Mouse (Mus musculus): ENCODE measurements around the gene Itgad. TPM values are rescaled to one million over a fixed set of nuclear protein-coding genes. Genes with fewer than 3 reads are reported as not detected.
A peak's percentile ranks its signal among the peaks of the same experiment; 100 is the strongest.

Itgad gene
- total RNA-seq, 2 experiments from 2014 or later = 1.1 to 1.4 TPM

DNA sequence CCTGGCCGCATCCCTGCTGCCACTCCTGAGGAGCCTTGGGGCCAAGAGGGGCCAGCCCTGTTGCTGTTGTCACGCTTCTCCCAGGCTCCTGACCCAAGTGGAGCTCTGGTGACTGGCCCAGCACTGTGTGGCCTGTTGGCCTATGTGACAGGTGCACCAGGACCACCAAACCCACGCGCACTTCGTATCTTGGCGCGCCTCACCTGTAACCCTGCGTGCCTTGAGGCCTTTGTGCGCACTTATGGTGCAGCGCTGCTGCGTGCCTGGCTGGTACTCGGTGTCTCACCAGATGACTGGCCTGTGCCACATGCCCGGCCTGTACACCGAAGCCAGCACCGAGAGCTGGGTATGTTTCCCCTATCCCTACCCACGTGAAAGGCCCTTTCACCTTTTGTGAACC, 88.2 kb downstream of the Itgad start:
- no peak for DNase-seq (ENCODE audit: low spot score in 2 of 2)

DNA sequence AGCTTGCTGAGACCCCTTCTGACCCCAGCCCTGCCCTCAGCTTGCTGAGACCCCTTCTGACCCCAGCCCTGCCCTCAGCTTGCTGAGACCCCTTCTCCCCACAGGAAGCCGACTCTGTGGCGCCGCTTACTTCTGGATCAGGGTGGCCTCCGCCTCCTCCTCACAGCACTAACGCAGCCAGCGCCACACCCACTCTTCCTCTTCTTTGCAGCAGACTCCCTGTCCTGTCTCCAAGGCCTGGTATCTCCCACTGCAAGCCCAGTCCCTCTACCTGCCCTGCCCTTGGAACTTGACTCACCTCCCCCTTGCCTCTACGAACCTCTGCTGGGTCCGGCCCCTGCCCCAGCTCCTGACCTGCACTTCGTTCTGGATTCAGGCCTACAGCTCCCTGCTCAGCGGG, 89.7 kb downstream of the Itgad start:
- DNase-seq (ENCODE audit: low spot score in 2 of 2) = no peak

DNA sequence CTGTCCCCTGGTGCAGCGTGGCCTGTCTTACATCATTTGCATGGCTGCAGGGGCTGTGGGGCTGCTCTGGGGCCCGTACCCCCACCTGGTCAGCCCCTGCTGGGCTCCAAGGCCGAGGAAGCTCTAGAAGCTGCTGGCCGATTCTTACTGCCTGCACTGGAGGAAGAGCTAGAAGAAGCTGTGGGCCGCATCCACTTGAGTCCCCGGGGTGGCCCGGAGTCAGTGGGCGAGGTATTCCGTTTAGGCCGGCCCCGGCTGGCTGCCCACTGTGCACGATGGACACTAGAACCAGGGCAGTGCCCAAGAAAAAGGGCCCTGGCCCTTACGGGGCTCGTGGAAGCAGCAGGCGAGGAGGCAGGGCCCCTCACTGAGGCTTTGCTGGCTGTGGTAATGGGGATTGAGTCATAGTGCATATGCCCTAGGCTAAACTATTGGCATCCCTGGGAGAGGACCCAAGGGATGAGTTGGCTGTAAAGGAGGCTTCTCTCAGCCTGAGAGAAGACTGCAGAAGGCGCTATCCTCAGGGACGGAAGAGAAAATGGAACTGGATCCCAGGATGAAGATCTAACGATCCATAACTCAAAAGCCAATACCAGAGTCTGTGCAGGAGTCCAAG, 90.3 kb downstream of the Itgad start:
- DNase-seq (ENCODE audit: low spot score in 2 of 2) = no peak

DNA sequence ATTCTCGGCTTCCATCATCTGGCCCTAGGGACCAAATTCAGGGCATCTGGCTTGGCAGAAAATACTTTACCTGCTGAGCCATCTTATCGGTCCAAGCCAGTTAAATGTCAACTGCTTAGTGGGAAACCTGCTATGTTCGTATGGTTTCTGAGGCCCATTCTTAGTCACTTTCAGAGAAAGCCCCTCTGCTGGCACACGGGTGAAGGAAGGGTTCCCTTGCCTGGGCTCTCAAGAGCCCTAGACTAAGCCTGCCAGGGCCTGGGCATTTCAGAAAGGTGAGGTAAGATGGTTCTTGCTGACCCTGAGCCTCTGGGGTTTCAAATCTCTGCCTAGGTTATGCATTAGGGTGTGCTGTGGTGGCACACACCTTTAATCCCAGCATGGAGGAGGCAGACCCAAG, 91.4 kb downstream of the Itgad start:
- no peak for DNase-seq (ENCODE audit: low spot score in 2 of 2)

DNA sequence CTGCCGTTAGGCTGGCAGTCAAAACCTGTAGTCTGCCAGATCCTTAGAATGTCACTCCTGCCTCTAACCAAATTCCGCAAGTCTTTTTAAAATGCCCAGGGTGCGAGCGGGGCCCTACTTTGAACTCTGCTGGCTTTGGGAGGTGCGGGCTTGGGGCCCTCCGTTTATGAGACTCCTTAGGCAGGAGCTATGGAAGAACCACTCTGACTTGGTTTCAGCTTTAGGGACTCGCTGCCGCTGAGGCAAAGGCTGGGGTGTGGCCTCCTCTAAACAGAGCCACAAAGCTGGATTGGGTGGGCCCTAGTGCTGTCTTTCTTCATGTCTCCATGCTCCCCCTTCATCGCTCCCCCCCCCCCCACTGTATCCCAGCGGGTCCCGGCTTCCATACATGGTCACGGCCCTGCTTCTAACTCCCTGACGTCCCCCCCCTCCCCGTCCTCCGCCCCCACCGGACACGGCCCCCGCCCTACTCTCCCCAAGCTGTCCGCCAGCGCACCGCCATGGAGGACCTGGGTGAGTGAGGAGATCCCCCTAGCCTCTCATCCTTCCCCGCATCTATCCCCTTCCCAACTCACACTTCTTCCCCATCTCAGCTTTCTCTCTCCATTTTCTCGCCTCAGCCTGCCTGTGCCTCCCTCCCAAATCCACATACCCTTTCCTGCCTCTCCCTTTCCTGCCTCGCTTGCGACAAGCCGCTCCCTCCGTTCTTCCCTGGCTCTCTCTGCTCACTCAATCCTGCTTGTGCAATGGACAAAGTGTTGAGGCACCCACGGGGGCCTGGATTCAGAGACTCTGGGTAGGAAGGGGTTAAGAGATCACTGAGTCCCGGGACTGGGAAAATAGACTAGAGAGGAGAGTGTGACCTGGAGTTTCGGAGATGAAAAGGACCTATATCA, 92.6 kb downstream of the Itgad start, which contains the start of gene Tgfb1i1:
Gene Tgfb1i1 (plus strand): TSS at position 317 of the 896 bp plus-strand sequence.
- peak in 1 of 2 experiments; percentile 41 for DNase-seq (ENCODE audit: low spot score in 2 of 2)

DNA sequence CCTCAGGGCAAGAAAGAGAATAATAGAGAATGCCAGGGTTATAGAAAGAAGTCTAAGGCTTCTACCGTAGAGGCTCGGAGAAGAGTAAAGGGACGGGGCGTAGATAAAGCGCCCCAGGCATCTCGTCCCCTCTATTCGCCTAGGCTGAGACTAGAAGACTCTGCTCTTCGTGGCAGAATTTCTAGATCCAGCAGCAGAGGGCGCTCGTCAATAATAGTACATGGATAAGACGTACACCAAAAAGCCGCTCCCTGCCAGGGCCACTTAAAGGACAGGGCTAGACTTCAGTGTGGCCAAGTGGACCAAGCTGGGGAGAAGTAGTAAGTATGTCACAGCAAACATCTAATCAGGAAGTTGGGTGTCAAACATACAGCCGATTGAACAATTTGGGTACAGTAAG, 93.3 kb downstream of the Itgad start:
- DNase-seq (ENCODE audit: low spot score in 2 of 2) = peak; percentile 88

DNA sequence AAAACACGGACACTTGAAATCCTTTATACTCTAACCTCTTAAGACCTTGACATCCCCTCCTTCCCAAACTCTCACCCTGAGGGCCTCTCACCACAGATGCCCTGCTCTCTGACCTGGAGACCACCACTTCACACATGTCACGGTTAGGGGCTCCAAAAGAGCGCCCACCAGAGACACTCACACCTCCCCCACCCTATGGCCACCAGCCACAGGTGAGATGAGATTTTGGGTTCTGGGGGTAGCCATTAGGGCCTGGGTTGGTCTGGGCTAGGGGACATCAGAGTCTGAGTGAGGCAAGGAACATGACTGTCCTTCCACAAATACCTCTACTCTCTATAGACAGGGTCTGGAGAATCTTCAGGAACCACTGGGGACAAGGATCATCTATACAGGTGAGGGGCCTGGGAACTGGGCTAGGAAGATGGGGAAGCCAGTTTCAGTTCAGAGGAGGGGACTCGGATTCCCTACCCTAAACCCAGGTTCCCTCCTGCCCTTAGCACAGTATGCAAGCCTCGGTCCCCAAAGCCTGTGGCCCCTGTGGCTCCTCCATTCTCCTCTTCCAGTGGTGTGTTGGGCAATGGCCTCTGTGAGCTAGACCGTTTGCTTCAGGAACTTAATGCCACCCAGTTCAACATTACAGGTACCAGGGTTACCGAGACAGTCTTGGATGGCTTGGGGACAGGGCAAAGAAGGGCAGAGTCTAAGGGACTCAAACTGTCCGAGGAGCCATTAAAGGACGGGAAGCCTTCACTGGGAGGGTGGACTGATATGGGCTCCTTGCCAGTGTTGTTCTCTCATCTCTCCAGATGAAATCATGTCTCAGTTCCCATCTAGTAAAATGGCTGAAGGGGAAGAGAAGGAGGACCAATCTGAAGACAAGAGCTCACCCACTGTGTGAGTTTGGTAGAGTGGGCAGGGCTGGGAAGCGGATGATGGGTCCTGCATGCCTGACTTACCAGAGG, 94.2 kb downstream of the Itgad start:
- DNase-seq (ENCODE audit: low spot score in 2 of 2) = no peak

DNA sequence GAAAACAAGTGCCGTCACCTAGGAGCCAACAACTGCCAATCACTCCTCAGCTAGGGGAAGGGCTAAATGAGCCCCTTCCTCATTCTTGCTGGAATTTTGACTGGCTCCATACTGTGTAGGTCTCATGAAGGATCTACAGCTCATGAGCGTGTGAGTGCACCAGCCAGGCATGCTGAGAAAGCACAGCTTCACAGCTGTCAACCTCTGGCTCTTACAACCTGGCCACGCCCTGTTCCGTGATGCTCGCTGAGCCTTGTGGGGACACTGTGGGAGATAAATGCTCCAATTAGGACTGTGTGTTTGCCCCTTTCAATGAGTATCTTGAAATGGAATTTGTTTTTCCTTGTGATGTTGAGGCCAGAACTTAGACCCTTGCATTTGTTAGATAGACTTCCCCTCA, 95.8 kb downstream of the Itgad start:
- no peak for DNase-seq (ENCODE audit: low spot score in 2 of 2)

DNA sequence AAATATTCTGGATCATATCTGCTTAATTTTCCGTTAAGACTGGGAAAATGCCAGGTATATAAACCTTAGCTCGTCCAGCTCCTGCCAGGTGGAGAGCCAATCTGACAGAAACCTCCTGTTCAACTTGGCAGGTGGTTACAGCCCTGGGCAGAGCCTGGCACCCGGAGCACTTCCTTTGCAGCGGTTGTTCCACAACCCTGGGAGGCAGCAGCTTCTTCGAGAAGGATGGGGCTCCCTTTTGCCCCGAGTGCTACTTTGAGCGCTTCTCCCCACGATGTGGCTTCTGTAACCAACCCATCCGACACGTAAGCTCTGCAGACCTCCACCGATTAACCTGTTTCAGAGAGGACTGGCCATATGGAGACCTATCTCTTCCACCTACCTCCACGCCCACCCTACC, 97.8 kb downstream of the Itgad start:
- DNase-seq (ENCODE audit: low spot score in 2 of 2) = no peak

DNA sequence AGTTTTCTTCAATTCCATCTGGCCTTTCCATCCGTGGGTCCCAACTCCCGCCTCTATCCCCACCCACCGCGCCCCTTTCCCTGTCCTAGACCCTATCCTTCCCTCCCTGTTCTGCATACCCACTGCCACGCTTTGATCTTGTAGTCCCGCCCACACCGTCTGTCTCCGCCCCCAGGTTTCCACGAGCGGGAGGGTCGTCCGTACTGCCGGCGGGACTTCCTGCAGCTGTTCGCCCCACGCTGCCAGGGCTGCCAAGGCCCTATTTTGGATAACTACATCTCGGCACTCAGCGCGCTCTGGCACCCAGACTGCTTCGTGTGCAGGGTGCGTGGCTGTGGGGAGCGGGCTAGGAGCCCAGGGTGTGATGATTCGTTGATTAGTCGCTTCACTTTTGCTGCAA, 98.4 kb downstream of the Itgad start:
- DNase-seq (ENCODE audit: low spot score in 2 of 2) = peak; percentile 69 to 75

DNA sequence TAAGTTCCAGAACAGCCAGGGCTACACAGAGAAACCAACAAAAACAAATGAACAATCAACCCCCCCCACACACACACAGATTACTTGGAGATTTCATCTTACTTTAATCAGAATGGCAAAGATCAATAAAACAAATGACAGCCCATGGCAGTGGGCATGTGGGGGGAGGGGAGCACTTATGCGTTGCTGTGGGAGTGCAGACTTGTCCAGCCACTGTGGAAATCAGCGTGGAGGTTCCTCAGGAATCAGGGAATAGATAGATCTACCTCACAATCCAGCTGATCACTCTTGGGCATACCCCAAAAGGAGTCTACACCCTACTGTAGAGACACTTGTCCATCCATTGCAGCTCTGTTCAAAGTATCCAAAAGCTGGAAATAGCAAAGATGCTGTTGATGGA, 100.8 kb downstream of the Itgad start:
- no peak for DNase-seq (ENCODE audit: low spot score in 2 of 2)

DNA sequence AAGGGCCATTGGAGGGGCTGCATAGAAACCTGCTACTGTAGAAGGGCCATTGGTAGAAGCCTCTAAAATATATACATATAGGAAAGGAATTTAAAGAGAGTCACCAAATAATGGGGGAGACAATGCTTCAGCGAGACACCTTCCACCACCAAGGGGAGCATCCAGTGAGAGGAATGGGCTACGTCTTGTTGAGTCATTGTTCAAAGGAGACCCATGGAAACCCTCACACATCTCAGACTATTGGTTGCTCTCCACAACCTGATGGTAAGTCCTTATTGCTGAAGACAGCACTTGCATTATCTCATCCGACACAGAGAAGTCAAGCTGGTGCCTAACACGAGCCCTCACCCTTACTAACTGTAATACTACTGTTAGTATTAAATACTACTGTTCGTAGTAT, 101.6 kb downstream of the Itgad start:
- DNase-seq (ENCODE audit: low spot score in 2 of 2) = no peak

DNA sequence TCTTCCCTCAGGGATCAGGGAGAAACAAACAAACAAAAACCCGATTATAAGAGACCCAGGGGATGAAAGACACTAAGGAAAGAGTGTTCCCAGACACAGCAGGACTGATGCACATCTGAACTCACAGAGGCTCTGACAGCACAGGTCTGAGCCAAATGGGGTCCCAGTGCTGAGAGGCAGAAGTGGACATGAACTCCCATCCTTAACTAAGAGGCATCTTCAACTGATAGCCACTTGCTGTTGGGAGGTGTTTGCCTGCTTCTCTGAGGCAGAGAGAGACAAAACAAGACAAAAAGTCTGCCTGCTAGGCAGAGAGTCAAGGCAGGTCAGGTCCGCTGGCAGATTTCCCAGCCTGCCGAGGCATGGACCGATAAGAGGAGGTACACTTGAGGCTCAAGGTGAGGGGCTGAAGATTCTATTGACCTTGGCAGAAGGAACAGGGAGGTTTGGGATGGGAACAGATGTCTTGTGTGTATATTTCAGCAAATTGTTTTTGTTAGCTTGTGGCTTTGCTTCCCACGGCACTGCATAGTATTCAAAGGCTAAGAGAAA, 102.7 kb downstream of the Itgad start:
- DNase-seq (ENCODE audit: low spot score in 2 of 2) = no peak

DNA sequence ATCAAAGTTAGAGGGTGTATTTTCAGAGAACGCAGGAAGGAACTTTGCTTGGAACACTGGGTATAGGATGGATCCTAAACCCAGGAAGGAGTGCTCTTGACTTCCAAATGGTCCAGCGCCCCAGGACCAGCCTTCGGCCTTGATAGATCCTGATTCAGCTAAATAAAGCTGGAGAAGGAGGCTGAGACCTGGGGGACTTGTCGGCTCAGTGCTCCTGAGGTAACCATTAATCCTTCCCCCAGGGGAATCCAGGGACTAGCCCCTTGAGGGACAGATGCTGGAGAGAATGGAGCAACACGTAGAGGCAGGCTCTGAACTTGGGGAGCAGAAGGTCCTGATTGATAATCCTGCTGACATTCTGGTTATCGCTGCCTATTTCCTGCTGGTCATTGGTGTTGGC, 111.2 kb downstream of the Itgad start, which contains the start of gene Slc5a2:
Gene Slc5a2 (plus strand): TSS at position 247 of the 400 bp plus-strand sequence.
- no peak for DNase-seq (ENCODE audit: low spot score in 2 of 2)

DNA sequence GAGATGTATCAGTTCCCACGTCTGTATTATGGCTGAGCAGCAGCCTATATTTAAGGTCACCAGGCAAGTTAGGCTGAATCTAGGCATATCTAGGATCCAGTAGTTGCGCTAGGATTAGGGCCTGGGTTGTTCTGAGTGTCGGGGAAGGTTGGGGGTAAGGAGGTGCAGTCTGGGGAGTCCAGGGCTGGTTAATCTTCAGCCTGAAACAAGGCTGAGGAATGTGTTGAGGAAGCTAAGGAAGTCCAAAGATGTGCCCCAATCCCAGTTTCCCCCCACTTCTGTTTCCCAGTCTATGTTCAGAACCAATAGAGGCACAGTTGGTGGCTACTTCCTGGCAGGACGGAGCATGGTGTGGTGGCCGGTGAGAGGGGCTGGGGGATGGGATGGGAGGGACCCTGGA, 111.9 kb downstream of the Itgad start:
- DNase-seq (ENCODE audit: low spot score in 2 of 2) = no peak

DNA sequence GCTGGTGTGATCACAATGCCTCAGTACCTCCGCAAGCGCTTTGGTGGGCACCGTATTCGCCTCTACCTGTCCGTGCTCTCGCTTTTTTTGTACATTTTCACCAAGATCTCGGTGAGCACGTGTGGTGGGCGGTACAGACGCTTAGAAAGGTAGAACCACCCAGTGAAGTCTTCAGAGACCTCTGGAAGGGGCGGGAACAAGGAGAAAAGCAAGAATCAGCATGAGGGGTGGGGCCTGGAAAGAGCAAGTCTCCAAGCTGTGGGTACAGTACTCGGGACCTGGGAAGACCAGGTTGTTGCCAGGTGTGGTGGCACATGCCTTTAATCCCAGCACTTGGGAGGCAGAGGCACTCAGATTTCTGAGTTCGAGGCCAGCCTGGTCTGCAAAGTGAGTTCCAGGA, 113.2 kb downstream of the Itgad start:
- no peak for DNase-seq (ENCODE audit: low spot score in 2 of 2)

DNA sequence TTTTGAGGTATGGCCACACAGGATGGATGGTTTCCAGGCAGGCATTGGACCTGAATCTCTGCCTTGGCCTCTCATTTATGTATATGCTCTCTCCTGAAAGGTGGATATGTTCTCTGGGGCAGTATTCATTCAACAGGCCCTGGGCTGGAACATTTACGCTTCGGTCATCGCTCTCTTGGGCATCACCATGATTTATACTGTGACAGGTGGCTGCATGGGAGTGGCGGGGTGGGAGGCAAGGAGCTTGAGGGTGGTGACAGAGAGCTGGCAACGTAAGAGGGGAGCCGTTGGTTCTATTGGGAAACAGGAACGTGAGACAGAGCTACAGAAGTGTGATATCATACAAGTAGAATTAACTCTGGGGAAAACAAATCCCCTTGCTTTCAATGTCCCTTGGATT, 113.6 kb downstream of the Itgad start:
- no peak for DNase-seq (ENCODE audit: low spot score in 2 of 2)

DNA sequence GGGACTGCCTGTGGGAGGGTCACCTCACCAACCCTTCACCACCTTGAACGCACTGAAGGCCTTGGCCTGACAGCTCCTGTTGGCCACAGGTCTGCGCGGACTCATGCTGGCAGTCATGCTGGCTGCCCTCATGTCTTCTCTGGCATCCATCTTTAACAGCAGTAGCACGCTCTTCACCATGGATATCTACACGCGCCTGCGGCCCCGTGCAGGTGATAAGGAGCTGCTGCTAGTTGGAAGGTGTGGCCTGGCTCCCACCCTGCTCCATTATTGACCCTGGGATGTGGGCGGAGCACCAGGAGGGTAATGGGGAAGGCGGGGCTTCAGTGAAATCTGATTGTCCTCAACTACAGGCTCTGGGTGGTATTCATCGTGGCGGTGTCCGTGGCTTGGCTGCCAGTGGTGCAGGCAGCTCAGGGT, 116.3 kb downstream of the Itgad start:
- DNase-seq (ENCODE audit: low spot score in 2 of 2) = no peak

DNA sequence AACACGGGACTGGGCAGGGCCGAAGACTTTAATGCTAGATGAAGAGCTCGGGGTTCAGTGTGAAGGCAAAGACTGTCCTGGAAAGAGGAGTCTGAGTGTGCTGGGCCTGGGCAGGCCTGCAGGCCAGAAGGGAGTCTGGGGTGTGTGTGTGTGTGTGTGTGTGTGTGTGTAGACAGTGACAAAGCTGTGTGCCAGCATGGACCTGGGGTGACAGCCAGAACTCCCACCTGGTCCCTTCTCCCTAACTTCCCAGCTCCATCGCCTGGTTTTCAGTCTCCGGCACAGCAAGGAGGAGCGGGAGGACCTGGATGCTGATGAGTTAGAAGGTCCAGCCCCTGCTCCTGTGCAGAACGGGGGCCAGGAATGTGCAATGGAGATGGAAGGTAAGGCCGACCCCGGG, 117.3 kb downstream of the Itgad start:
- DNase-seq (ENCODE audit: low spot score in 2 of 2) = no peak

All from layer of hippocampus, postnatal 14 days (tissue).